Mouse (Mus musculus): ENCODE measurements around the gene Nr2e1. TPM values are rescaled to one million over a fixed set of nuclear protein-coding genes. Genes with fewer than 3 reads are reported as not detected.
A peak's percentile ranks its signal among the peaks of the same experiment; 100 is the strongest.

Nr2e1 gene
- total RNA-seq, 2 experiments from 2014 or later: not detected

- ATAC-seq (replicated peaks; ENCODE audit: low FRiP score, poor library complexity, severe bottlenecking): no peak
These were observed 10.5 kb downstream of the Nr2e1 start for GRCm38 (mm10) chr10:42572971-42573370.

GRCm38 (mm10) chr10:42572567-42572966, 10.9 kb downstream of the Nr2e1 start:
- ATAC-seq (replicated peaks; ENCODE audit: low FRiP score, poor library complexity, severe bottlenecking): 0 out of 2 replicates have a peak, but pooled peaks have one; percentile 49

- ATAC-seq (replicated peaks; ENCODE audit: low FRiP score, poor library complexity, severe bottlenecking): no peak
These were observed 21.2 kb downstream of the Nr2e1 start for GRCm38 (mm10) chr10:42562272-42562671.

- ATAC-seq (replicated peaks; ENCODE audit: low FRiP score, poor library complexity, severe bottlenecking): no peak
These were observed 23.7 kb downstream of the Nr2e1 start for GRCm38 (mm10) chr10:42559581-42560200.

- peak; percentile 47; the same call in 1 of the 2 replicates for ATAC-seq (replicated peaks; ENCODE audit: low FRiP score, poor library complexity, severe bottlenecking)
These were observed 36.9 kb downstream of the Nr2e1 start for GRCm38 (mm10) chr10:42546507-42546906.

- no peak for ATAC-seq (replicated peaks; ENCODE audit: low FRiP score, poor library complexity, severe bottlenecking)
These were observed 37.5 kb downstream of the Nr2e1 start for GRCm38 (mm10) chr10:42545707-42546503.

- ATAC-seq (replicated peaks; ENCODE audit: low FRiP score, poor library complexity, severe bottlenecking): peak; percentile 89
These were observed 45.7 kb downstream of the Nr2e1 start for GRCm38 (mm10) chr10:42537571-42538316.

GRCm38 (mm10) chr10:42533836-42534453, 49.5 kb downstream of the Nr2e1 start:
- ATAC-seq (replicated peaks; ENCODE audit: low FRiP score, poor library complexity, severe bottlenecking): peak; percentile 77

- peak; percentile 74 for ATAC-seq (replicated peaks; ENCODE audit: low FRiP score, poor library complexity, severe bottlenecking)
These were observed 57.8 kb downstream of the Nr2e1 start for GRCm38 (mm10) chr10:42525682-42526081.

GRCm38 (mm10) chr10:42523556-42524162, 59.8 kb downstream of the Nr2e1 start:
- ATAC-seq (replicated peaks; ENCODE audit: low FRiP score, poor library complexity, severe bottlenecking): no peak

GRCm38 (mm10) chr10:42522912-42523311, 60.5 kb downstream of the Nr2e1 start:
- no peak for ATAC-seq (replicated peaks; ENCODE audit: low FRiP score, poor library complexity, severe bottlenecking)

- ATAC-seq (replicated peaks; ENCODE audit: low FRiP score, poor library complexity, severe bottlenecking): no peak; the same call in 1 of the 2 replicates
These were observed 62.0 kb downstream of the Nr2e1 start for GRCm38 (mm10) chr10:42521315-42521981.

- ATAC-seq (replicated peaks; ENCODE audit: low FRiP score, poor library complexity, severe bottlenecking): peak; percentile 78
These were observed 65.1 kb downstream of the Nr2e1 start for GRCm38 (mm10) chr10:42518363-42518762.

GRCm38 (mm10) chr10:42514125-42514524, 69.3 kb downstream of the Nr2e1 start:
- no peak for ATAC-seq (replicated peaks; ENCODE audit: low FRiP score, poor library complexity, severe bottlenecking)

Other genes with a start within 250 kb of the Nr2e1 start
- 0.84 TPM in 1 of 2 replicates, not detected in the other for gene Afg1l, start 105.1 kb downstream of the Nr2e1 start, total RNA-seq (2015; ENCODE audit: low replicate concordance)
- gene Afg1l, start 105.1 kb downstream of the Nr2e1 start, total RNA-seq (2017; ENCODE audit: low replicate concordance): 0.77 and 1.7 TPM in 2 replicates
- 260 and 279 TPM in 2 replicates for gene Snx3, start 81.6 kb downstream of the Nr2e1 start, total RNA-seq (2015; ENCODE audit: low replicate concordance)
- 105 and 119 TPM in 2 replicates for gene Snx3, start 81.6 kb downstream of the Nr2e1 start, total RNA-seq (2017; ENCODE audit: low replicate concordance)
- 7.9 and 15.5 TPM in 2 replicates for gene Ostm1, start 190 bp upstream of the Nr2e1 start, total RNA-seq (2015; ENCODE audit: low replicate concordance)
- gene Ostm1, start 190 bp upstream of the Nr2e1 start, total RNA-seq (2017; ENCODE audit: low replicate concordance): 18.5 and 22.8 TPM in 2 replicates
- gene Sec63, start 177.9 kb upstream of the Nr2e1 start, total RNA-seq (2015; ENCODE audit: low replicate concordance): 16.9 and 29.8 TPM in 2 replicates
- gene Sec63, start 177.9 kb upstream of the Nr2e1 start, total RNA-seq (2017; ENCODE audit: low replicate concordance): 18.4 and 57.3 TPM in 2 replicates

Measured in erythroid progenitor cell, adult 5-6 weeks (primary cell).